Mouse (Mus musculus): ENCODE measurements around the gene Bcan.

Bcan gene

DNA sequence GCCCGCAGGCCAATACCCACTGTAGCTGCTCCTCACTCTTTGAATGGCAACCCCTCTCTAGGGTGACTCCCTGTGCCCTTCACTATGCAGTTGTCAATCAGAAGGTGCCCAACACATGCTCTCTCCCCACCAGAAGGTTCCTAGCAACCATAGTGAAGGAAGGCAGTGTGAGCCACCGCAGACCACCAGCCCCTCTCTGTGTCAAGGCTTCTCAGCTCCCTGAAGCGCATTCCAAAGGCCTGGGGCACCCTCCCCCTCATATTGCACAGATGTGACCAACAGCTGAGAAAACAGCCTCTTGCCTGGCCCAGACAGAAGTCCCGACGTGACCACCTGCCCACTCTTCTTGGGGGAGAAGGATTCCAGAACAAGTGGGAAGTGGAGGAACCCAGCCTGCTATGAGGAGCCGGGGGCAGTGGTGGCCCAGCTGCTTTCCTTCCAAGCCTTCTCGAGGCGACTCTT is 27.8 kb downstream of the Bcan start:
- DNase-seq (ENCODE audit: extremely low spot score, low spot score): peak; percentile 59

- DNase-seq (ENCODE audit: extremely low spot score, low spot score): peak; percentile 57
Measured at GRCm38 (mm10) chr3:87971489-87972202, 28.4 kb downstream of the Bcan start.

GRCm38 (mm10) chr3:87970939-87971488 is 29.0 kb downstream of the Bcan start, which contains the start of gene Nes:
Gene Nes (plus strand): TSS chr3:87971078.
- peak; percentile 92 for DNase-seq (ENCODE audit: extremely low spot score, low spot score)

GRCm38 (mm10) chr3:87970184-87970938 is 29.7 kb downstream of the Bcan start:
- peak; percentile 80 for DNase-seq (ENCODE audit: extremely low spot score, low spot score)

DNA sequence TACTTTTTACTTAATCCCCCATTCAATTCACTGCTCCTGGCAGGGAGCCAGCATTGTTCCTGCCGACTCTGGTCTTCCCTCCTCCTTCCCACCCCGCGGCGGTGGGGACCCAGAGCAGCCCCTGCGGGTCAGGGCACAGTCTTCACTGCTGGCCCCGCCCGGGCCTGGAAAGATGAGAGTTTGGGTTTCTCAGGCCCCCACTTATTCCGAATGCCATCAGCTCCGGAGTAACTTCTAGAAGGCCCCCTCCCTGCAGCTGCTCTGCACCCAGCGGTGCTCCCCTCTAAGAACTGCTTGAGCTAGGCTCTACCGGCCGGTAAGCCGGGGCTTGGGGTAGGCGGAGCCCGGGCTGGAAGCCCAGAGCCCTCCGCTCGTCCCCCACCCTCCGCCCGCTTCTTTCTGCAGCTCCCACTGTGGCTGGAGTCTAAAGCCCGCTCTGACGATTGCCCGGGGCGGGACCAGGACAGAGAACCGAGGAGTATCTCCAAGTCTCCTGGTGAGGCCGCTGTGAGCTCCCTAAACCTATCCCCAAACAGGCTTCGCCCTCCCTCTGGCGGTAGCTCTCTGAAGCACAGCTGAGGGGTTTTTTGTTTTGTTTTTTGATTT is 39.3 kb downstream of the Bcan start:
- peak; percentile 90 for DNase-seq (ENCODE audit: extremely low spot score, low spot score)

DNA sequence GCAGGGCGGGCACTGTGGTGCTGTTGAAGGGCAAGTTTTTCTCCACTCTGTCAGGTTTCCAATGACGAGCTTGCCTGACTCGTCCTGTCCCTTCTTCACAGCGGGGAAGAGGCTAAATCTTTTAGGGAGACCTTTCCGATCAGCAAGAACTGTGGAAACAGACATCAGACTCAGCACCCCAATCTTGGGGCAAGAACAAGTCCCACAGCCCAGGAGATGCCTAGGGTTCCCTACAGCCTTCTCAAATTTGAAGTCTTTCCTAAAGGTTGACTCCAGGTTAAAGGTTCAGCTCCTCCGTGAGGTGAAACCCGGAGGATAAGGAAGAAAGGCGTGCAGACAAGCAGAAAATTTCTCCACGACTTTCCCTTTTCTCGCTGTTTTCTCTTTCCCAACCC is 39.8 kb downstream of the Bcan start:
- DNase-seq (ENCODE audit: extremely low spot score, low spot score): no peak

- peak; percentile 46 for DNase-seq (ENCODE audit: extremely low spot score, low spot score)
Measured at GRCm38 (mm10) chr3:87959371-87959770, 40.7 kb downstream of the Bcan start.

- DNase-seq (ENCODE audit: extremely low spot score, low spot score): peak; percentile 65
Measured at GRCm38 (mm10) chr3:87958967-87959366, 41.1 kb downstream of the Bcan start.

- DNase-seq (ENCODE audit: extremely low spot score, low spot score): no peak
Measured at GRCm38 (mm10) chr3:87958476-87958875, 41.6 kb downstream of the Bcan start.

GRCm38 (mm10) chr3:87958056-87958455 is 42.0 kb downstream of the Bcan start:
- peak; percentile 64 for DNase-seq (ENCODE audit: extremely low spot score, low spot score)

DNA sequence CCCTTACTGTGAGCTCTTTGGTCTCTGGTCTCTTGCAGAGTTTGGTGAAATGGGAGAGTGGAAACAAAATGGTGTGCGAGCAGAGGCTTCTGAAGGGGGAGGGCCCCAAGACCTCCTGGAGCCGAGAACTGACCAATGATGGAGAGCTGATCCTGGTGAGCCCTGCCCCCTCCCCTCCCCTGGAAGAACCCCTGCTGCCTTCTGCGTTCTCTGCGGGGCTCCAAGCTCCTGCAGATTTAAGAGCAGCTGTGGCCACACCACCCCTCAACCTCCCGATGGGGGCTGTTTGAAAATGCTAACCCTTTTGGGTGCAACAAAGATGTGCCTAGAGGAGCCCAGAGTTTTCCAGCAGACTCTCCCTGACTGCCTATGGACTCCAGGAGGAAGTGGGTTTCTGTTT is 47.6 kb downstream of the Bcan start:
- DNase-seq (ENCODE audit: extremely low spot score, low spot score): peak; percentile 45

- DNase-seq (ENCODE audit: extremely low spot score, low spot score): no peak
Measured at GRCm38 (mm10) chr3:87951946-87952345, 48.1 kb downstream of the Bcan start.

DNA sequence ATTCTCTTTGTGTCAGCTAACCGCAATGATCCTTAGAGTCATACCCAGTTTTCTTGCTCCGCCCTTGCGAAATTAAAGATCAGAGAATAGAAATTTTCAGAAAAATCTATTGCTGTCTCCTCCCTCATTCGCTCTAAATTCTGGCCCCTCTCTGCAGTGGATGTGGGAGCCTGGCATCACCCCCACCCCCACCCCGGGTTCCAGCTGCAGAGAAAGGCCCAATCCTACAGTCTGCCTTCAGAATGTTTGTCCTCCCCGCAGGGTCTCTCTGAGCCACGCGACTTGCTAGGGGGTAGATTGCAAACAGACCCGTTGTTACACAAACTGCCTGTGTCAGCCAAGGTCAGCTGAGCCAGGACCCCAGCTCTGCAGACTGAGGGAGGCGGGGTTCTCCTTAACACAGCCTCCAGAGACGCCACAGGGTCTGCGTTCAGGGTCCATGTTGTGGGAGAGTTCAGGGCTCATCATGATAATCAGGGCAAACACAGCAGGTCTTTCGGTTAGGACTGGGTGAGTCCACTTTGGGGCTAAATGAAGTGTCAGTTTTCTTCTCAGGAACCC is 50.0 kb downstream of the Bcan start:
- DNase-seq (ENCODE audit: extremely low spot score, low spot score): peak; percentile 61

GRCm38 (mm10) chr3:87949266-87949954 is 50.6 kb downstream of the Bcan start:
- peak; percentile 55 for DNase-seq (ENCODE audit: extremely low spot score, low spot score)

DNA sequence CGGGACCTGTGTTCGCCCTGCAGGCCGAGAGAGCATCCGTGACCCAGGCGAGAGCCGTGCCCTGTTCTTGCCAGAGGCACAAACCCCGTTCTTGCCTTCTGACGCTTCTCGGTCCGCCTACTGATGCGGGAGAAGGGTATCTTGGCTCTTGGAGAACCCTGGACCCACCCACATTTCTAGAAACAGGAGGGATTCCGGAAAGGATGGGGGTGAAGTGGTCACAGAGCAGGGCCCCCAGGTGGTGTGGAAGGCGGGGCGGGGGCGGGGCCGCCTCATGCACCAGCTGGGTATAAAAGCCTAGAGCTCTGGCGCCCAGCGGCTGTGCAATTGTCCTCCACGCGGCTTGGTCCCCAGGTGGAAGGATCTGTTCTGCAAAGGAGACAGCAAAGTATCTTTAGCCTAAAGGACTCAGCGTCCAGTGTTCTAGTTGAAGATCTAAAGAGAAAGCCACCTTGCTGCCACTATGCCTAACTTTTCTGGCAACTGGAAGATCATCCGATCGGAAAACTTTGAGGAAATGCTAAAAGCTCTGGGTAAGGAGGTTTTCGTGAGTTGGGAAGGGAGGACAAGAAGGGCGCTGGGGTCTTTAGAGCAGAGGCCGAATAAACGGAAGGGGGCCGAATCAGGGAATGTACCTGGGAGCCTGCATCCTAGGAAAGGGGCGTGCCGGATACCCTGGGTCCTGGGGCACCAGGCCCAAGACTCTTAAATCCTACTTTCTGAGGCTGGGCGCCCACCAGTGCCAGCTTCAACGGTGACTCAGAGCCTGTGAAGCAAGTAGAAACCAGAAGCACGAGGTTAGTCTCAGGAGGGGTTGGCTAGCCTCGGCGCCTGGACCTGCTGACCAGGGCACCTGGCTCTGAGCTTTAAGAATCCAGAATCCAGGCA is 51.4 kb downstream of the Bcan start, which contains the start of gene Crabp2:
Crabp2 (plus strand) TSS at position 289 of the 888 bp plus-strand sequence.
- DNase-seq (ENCODE audit: extremely low spot score, low spot score): peak; percentile 82

- DNase-seq (ENCODE audit: extremely low spot score, low spot score): peak; percentile 86
Measured at GRCm38 (mm10) chr3:87947811-87948199, 52.2 kb downstream of the Bcan start.

GRCm38 (mm10) chr3:87947056-87947810 is 52.8 kb downstream of the Bcan start:
- peak; percentile 78 for DNase-seq (ENCODE audit: extremely low spot score, low spot score)

DNA sequence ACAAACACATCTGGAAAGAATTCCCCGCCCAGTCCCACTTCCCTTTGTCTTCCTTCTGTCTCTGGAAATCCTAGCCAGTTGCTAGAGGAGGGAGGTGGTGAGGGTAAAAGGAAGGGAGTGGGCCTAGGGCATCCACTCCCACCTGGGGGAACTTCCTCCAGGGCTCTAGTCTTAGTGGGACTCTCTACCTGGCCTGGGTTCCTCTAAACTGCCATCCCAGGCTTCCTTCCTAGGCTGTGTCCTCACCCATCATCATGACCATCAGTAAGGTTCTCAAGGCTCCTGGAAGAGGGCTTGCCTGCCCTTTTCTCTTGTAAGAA is 53.5 kb downstream of the Bcan start:
- DNase-seq (ENCODE audit: extremely low spot score, low spot score): no peak
